Mouse (Mus musculus) spleen, adult 12 weeks (tissue): Measurements from ENCODE around the gene 1110057P08Rik.
"Not testable (repeated sequence)": the region's sequence is repeated elsewhere in the genome, so short reads cannot be mapped to it uniquely, and the experiment has no call there.

Source experiments
- DNase-seq: peaks from one replicate; pipeline ENCODE4 v3.0.0; 2022; ENCODE audit warnings: low spot score

1110057P08Rik gene

DNA sequence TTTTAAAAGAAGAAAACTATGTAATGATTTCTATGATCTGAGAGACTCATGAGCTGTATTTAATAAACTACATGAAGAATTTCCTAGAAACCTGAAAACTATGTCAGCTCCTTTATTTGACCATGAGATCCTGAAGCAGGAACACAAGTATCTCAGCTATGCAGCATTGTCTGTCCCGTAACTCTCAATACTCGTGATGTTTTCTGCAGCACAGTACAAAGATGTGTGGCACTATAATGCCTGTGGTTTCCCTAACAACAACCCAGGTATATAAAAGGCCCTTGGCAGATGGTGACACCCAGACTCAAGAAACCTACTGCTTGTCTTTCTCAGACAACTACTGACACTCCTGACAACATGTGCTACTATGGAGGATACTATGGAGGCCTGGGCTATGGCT lies at the start of gene 1110057P08Rik:
Gene 1110057P08Rik, plus strand, starts transcription at position 301 of the 400 bp plus-strand sequence.
- no peak for DNase-seq

DNA sequence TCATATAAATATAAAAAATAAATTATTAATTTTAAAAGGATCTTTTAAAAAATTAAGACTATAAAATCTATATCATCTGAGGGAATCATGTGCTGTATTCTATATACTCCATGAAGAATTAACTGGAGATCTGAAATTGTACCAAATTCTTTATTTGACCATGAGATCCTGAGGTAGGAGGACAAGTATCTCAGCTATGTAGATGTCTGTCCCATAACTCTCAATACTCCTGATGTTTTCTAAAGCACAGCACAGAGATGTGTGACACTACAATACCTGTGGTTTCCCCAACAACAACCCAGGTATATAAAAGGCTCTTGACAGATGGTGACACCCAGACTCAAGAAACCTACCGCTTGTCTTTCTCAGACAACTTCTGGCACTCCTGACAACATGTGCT lies 34.0 kb upstream of the 1110057P08Rik start, which contains the start of gene Gm6358:
Gene Gm6358, plus strand, starts transcription at position 301 of the 400 bp plus-strand sequence.
- DNase-seq: no peak

DNA sequence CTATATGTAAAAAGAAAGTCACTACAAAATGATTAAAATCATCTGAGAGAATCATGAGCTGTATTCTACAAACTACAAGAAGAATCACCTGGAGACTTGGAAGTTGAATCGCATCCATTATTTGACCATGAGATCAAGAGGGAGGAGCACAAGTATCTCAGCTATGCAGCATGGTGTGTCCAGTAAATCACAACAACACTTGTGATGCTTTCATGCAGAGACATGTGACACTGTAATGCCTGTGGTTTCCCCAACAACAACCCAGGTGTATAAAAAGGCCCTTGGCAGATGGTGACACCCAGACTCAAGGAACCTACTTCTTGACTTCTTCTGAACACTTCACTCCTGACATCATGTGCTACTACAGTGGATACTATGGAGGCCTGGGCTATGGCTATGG lies 23.7 kb upstream of the 1110057P08Rik start, which contains the start of gene Gm10061:
Gene Gm10061, plus strand, starts transcription at position 301 of the 400 bp plus-strand sequence.
- no peak for DNase-seq

DNA sequence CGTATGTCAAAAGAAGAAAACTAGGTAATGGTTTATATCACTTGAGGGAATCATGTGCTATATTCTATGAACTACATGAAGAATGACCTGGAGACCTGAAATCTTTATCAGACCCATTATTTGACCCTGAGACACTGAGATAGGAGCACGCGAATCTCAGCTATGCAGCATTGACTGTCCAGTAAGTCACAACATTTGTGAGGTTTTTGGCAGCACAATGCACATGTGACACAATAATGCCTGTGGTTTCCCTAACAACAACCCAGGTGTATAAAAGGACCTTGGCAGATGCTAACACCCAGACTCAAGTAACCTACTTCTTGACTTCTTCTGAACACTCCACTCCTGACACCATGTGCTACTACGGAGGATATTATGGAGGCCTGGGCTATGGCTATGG lies 16.9 kb upstream of the 1110057P08Rik start, which contains the start of gene Gm9789:
Gene Gm9789, plus strand, starts transcription at position 301 of the 400 bp plus-strand sequence.
- no peak for DNase-seq

DNA sequence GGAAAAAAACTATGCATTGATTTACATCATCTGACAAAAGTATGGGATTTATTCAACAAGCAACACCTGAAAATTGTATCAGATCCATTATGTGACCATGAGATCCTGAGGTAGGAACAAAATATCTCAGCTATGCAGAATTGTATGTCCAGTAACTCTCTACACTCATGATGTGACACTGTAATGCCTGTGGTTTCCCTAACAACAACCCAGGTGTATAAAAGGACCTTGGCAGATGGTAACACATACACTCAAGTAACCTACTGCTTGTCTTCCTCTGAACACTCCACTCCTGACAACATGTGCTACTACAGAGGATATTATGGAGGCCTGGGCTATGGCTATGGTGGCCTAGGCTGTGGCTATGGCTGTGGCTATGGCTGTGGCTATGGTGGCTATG lies 5.3 kb upstream of the 1110057P08Rik start, which contains the start of gene Gm7735:
Gene Gm7735, plus strand, starts transcription at position 301 of the 400 bp plus-strand sequence.
- DNase-seq: not testable (repeated sequence)

DNA sequence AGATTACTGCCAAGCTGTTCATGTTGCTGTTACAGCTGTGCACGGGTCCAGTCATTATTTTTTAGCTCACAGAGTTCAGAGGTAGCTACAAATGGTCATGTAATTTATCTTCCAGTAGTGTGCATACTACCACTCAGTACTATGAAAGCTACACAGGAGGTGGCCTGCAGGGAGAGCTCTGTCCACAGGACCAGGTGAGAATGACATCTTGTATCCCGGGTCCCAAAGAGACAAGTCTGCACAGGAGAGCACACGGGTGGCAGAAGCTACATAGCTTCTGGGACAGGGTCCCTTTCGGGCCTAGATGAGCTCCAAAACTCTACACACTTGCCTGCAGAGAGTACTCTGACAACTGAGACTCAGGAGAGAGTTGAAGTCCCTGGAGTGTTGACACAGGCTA lies 14.1 kb downstream of the 1110057P08Rik start:
- no peak for DNase-seq

DNA sequence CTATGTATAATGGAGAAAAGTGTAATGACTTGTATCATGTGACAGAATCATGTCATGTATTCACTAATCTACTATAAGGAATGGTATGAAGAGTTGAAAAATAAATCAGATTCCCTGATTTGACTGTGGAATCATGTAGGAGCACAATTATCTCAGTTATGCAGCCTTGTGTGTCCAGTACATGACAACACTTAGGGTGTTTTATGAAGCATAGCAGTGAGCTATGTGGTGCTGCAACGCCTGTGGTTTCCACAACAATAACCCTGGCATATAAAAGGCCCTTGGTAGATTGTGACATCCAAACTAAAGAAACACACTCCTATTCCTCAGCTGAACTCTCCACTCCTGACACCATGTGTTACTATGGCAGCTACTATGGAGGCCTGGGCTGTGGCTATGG lies 31.0 kb downstream of the 1110057P08Rik start, which contains the start of gene Krtap20-2:
Gene Krtap20-2, plus strand, starts transcription at position 301 of the 400 bp plus-strand sequence.
- DNase-seq: no peak
